Mouse (Mus musculus) urinary bladder, adult 2 months (tissue): ENCODE data around the gene Slc5a4b. TPM values are rescaled to one million over a fixed set of nuclear protein-coding genes. Genes with fewer than 3 reads are reported as not detected.

ENCODE experiments used
- polyA plus RNA-seq: library from polyadenylated mRNA; depleted of rRNA; stranded (reverse); fragments of >200 nt; gene quantifications from 2 replicates; pipeline ENCODE4 v1.2.3, GENCODE M21; 2012; rRNA removed

Slc5a4b gene
- polyA plus RNA-seq, 1 experiment, result not detected

Other genes starting within 250 kb of the Slc5a4b start
- 1.0 and 1.2 TPM in 2 replicates for gene Derl3, start 217.5 kb downstream of the Slc5a4b start, polyA plus RNA-seq
- gene Smarcb1, start 189.3 kb downstream of the Slc5a4b start, polyA plus RNA-seq, result 41.7 and 46.8 TPM in 2 replicates
- 140 and 179 TPM in 2 replicates for gene Chchd10, start 177.8 kb downstream of the Slc5a4b start, polyA plus RNA-seq
- gene Mmp11, start 174.5 kb downstream of the Slc5a4b start, polyA plus RNA-seq, result 18.8 and 20.1 TPM in 2 replicates
- not detected in 2 replicates for gene Gm867, start 170.3 kb downstream of the Slc5a4b start, polyA plus RNA-seq
- not detected in 2 replicates for gene Vpreb3, start 167.9 kb downstream of the Slc5a4b start, polyA plus RNA-seq
- 0.04 and 0.10 TPM in 2 replicates for gene Gm5134, start 156.4 kb downstream of the Slc5a4b start, polyA plus RNA-seq
- 8.6 TPM in 2 replicates for gene Zfp280b, start 78.3 kb downstream of the Slc5a4b start, polyA plus RNA-seq
- not detected in 2 replicates for gene Slc5a4a, start 36.5 kb upstream of the Slc5a4b start, polyA plus RNA-seq
- gene Prmt2, start 126.9 kb upstream of the Slc5a4b start, polyA plus RNA-seq, result 44.5 and 49.6 TPM in 2 replicates
- 8.2 and 10.5 TPM in 2 replicates for gene S100b, start 142.9 kb upstream of the Slc5a4b start, polyA plus RNA-seq
- 12.8 and 15.0 TPM in 2 replicates for gene Dip2a, start 234.3 kb upstream of the Slc5a4b start, polyA plus RNA-seq